Mouse (Mus musculus): ENCODE data around the gene Hist1h2ak. TPM values are rescaled to one million over a fixed set of nuclear protein-coding genes. Genes with fewer than 3 reads are reported as not detected.
A peak's percentile ranks its signal among the peaks of the same experiment; 100 is the strongest.
"Not testable (repeated sequence)": the region's sequence is repeated elsewhere in the genome, so short reads cannot be mapped to it uniquely, and the experiment has no call there.

Gene Hist1h2ak
- total RNA-seq, 2 experiments from 2014 or later = 13.2 to 15.7 TPM

GRCm38 (mm10) chr13:21722993-21723836 lies 30.4 kb downstream of the Hist1h2ak start:
- no peak for DNase-seq (ENCODE audit: low spot score in 2 of 2)
- intact Hi-C loops (cut with DNase I) = no loop called here

DNA sequence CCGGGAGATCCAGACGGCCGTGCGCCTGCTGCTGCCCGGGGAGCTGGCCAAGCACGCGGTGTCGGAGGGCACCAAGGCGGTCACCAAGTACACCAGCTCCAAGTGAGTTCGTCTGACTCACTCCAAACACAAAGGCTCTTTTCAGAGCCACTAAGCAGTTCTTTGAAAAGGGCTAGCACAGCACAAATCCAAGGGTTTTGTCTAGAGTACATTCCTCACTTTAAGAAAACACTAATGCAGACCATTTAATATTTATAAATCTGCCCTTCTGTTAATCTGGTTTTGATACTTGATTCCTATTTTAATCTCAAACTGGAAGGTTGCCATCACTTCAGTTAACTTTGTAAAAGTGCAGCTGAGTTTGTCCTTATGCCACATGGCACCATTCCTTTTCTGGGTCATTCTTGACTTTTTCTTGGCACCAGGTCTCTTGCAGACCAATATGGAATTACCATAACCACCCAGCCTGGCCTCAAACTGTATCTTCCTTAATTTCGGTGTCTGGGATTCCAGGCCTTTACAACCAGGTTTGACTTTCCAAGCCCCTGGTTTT lies 31.2 kb downstream of the Hist1h2ak start:
- intact Hi-C loops (cut with DNase I) = no loop called here
- no peak for DNase-seq (ENCODE audit: low spot score in 2 of 2)

DNA sequence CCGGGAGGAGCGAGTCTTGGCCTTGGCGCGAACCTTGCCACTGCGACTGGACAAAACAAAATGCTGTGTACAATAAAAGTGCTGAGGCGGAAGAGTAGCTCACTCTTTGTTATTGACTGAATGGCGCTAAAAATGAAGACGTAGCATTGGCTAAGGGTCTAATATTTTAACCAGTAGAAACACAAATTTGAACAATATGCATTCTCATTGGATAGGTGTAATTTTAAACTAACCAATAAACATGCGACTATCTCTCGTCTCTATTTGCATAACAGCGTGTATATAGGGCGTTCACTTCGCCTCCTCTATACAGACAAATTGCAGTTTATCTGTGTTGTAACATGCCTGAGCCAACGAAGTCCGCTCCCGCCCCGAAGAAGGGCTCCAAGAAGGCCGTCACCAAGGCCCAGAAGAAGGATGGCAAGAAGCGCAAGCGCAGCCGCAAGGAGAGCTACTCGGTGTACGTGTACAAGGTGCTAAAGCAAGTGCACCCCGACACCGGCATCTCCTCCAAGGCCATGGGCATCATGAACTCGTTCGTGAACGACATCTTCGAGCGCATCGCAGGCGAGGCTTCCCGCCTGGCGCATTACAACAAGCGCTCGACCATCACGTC lies 31.8 kb downstream of the Hist1h2ak start, which contains the start of gene Hist1h2bm:
TSS of gene Hist1h2bm (plus strand) at position 288 of the 616 bp plus-strand sequence.
- intact Hi-C loops (cut with DNase I) = not testable (repeated sequence)
- peak; percentile 75 to 89 for DNase-seq (ENCODE audit: low spot score in 2 of 2)

DNA sequence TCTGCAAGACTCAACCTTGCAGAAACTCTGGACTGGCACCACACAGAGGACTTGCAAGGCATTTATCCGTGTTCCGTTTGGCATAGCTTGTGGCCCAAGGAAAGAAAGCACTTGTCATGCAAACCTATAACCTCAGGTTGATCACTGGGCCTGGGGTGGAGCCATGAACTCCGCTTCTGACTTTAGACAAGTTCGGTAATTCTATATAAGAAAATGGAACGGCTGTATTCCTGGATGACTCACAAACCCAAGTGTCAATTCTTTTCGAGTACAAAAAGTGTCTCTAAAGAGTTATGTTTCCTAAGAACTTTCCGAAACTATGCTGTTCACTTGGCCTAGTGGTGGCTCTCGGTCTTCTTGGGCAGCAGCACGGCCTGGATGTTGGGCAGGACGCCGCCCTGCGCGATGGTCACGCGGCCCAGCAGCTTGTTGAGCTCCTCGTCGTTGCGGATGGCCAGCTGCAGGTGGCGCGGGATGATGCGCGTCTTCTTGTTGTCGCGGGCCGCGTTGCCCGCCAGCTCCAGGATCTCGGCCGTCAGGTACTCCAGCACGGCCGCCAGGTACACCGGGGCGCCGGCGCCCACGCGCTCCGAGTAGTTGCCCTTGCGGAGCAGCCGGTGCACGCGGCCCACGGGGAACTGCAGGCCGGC lies 32.4 kb downstream of the Hist1h2ak start:
- intact Hi-C loops (cut with DNase I); DNase-seq (ENCODE audit: low spot score in 2 of 2): not testable (repeated sequence)

- intact Hi-C loops (cut with DNase I) = loop anchor here (10.0 kb wide), 3 partner anchors 454 to 1816 kb away; partner anchors contain the start of genes Hist1h2af, Hist1h3g and Hist1h4h
Observed at GRCm38 (mm10) chr13:21718381-21719080, 35.1 kb downstream of the Hist1h2ak start.

GRCm38 (mm10) chr13:21717397-21718357 lies 36.0 kb downstream of the Hist1h2ak start, which contains the start of gene Hist1h3h:
Hist1h3h (plus strand) TSS chr13:21717659.
- DNase-seq (ENCODE audit: low spot score in 2 of 2) = peak; percentile 85 to 91
- intact Hi-C loops (cut with DNase I) = loop anchor here (10.0 kb wide), 3 partner anchors 453 to 1817 kb away; partner anchors contain the start of genes Hist1h2af, Hist1h3g and Hist1h4h

More at GRCm38 (mm10) chr13:21718381-21719080, 35.1 kb downstream of the Hist1h2ak start:
- DNase-seq (ENCODE audit: low spot score in 2 of 2) = no peak

GRCm38 (mm10) chr13:21716540-21717391 lies 36.9 kb downstream of the Hist1h2ak start:
- intact Hi-C loops (cut with DNase I) = loop anchor here (10.0 kb wide), 3 partner anchors 452 to 1818 kb away; partner anchors contain the start of genes Hist1h2af, Hist1h3g and Hist1h4h
- peak in 1 of 2 experiments; percentile 41 for DNase-seq (ENCODE audit: low spot score in 2 of 2)

- intact Hi-C loops (cut with DNase I) = loop anchor here (2.0 to 10.0 kb wide), 4 partner anchors 17 to 1819 kb away; partner anchors contain the start of genes Hist1h2af, Hist1h3g and Hist1h4h
- peak; percentile 91 to 96 for DNase-seq (ENCODE audit: low spot score in 2 of 2)
Observed at GRCm38 (mm10) chr13:21715864-21716539, 37.6 kb downstream of the Hist1h2ak start, which contains the start of the genes Hist1h2bl and Hist1h2ai. Hist1h2bl (minus strand) TSS chr13:21716143. Hist1h2ai (plus strand) TSS chr13:21716422.

DNA sequence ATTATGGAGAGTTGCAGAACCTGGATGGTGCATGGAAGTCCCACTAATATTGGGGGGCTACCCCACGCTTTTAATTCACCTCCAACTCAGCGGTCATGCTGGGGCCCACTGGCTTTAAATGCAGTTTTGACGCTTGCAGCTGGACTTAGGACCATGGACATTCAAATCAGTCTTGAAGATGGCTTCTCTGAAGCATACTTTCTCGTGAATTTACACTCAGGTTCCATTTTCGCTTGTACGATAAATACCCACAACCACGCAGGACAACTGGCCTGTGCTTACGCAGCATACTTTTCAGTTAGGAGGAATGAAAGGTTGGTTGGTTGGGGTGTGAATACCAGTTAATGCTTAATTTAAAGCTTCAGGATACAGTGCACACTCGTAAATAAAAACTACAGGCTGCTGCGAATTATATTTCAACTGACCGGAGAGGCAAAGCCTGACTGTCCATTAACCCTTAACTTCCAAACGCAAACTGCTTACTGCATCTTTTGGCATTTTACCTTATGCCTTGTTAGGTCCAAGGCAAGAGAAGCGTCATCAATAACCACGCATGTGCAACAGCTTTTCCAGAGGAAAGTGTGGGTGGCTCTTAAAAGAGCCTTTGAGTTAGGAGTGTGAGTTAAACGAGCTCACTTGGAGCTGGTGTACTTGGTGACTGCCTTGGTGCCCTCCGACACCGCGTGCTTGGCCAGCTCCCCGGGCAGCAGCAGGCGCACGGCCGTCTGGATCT lies 38.3 kb downstream of the Hist1h2ak start:
- intact Hi-C loops (cut with DNase I) = loop anchor here (2.0 to 10.0 kb wide), 4 partner anchors 18 to 1820 kb away; partner anchors contain the start of genes Hist1h2af, Hist1h3g and Hist1h4h
- DNase-seq (ENCODE audit: low spot score in 2 of 2) = peak in 1 of 2 experiments; percentile 15

DNA sequence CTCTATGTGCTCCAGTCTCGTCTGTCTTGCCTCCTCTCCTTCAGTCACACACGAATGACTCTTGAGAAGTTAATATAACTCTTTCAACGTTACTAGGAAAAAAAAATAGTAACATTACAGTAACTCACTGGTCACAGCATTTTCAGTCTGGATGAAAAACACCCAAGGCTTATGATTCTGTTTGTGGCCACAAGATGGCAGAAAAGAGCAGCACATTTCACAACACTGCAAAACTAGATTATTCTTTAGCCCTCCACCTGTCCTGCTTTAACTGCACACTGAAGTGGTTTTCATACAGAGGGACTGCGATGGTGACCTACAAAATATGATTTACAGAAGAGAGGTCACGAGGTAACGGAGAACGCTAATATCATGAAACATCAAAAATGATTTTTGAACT lies 38.9 kb downstream of the Hist1h2ak start:
- DNase-seq (ENCODE audit: low spot score in 2 of 2) = peak; percentile 69 to 75
- intact Hi-C loops (cut with DNase I) = loop anchor here (2.0 to 10.0 kb wide), 5 partner anchors 18 to 1820 kb away; partner anchors contain the start of genes Hist1h2af, Hist1h3g and Hist1h4h

DNA sequence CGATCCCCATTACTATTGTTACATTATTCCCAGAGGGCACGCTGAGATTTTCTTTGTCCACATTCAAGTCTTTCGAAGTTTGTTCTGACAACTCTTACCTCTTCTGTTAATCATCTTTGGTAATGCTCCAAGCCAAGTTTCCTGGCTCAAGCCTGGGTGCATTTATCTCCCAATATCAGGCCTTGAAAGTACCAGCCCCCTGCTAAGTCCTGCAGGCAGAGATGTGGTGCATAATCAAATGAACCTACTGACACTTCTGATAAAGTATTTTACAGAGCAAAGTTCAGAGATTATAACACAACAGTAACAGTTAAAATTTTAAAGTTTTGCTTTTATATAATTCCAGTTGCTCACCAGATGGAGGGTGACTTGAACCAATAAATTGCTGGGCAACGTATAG lies 41.9 kb downstream of the Hist1h2ak start:
- intact Hi-C loops (cut with DNase I) = loop anchor here (5.0 to 10.0 kb wide), 4 partner anchors 447 to 1823 kb away; partner anchors contain the start of genes Hist1h2af, Hist1h3g and Hist1h4h
- DNase-seq (ENCODE audit: low spot score in 2 of 2) = no peak

- intact Hi-C loops (cut with DNase I) = loop anchor here (5.0 to 10.0 kb wide), 4 partner anchors 446 to 1824 kb away; partner anchors contain the start of genes Hist1h2af, Hist1h3g and Hist1h4h
- peak; percentile 83 to 85 for DNase-seq (ENCODE audit: low spot score in 2 of 2)
Observed at GRCm38 (mm10) chr13:21710821-21711525, 42.7 kb downstream of the Hist1h2ak start.

GRCm38 (mm10) chr13:21710031-21710711 lies 43.5 kb downstream of the Hist1h2ak start:
- intact Hi-C loops (cut with DNase I) = loop anchor here (5.0 to 10.0 kb wide), 4 partner anchors 445 to 1825 kb away; partner anchors contain the start of genes Hist1h2af, Hist1h3g and Hist1h4h
- DNase-seq (ENCODE audit: low spot score in 2 of 2) = peak; percentile 89 to 92

Measured in left cerebral cortex, postnatal 14 days (tissue).